Mouse (Mus musculus) forebrain, embryonic 10.5 days (tissue): Measurements from ENCODE around the gene Rab27a. TPM values are rescaled to one million over a fixed set of nuclear protein-coding genes. Genes with fewer than 3 reads are reported as not detected.
A peak's percentile ranks its signal among the peaks of the same experiment; 100 is the strongest.

Source experiments
- DNase-seq: peaks from one replicate; pipeline ENCODE4 v3.0.0-alpha.2; 2017; ENCODE audit warnings: low spot score; ENCODE audit errors: extremely low spot score
- H3K27ac ChIP-seq: fragments of 300-500 bp; sonication (generic); 2 replicates; pipeline ENCODE4 v1.5.1; 2016; ENCODE audit warnings: mild to moderate bottlenecking
- H3K27me3 ChIP-seq: fragments of 300-500 bp; sonication (generic); 2 replicates; pipeline ENCODE4 v1.6.1; 2016; ENCODE audit warnings: mild to moderate bottlenecking; ENCODE audit not compliant: poor library complexity, severe bottlenecking
- H3K36me3 ChIP-seq: fragments of 300-500 bp; sonication (generic); replicated peaks from 2 replicates; pipeline ENCODE4 v1.6.1; 2016; ENCODE audit warnings: mild to moderate bottlenecking, moderate library complexity
- H3K4me1 ChIP-seq: fragments of 300-500 bp; sonication (generic); 2 replicates; pipeline ENCODE4 v1.6.1; 2016
- H3K4me3 ChIP-seq: fragments of 300-500 bp; sonication (generic); 2 replicates; pipeline ENCODE4 v1.5.1; 2016; ENCODE audit warnings: mild to moderate bottlenecking, moderate library complexity
- H3K9me3 ChIP-seq: fragments of 300-500 bp; sonication (generic); 2 replicates; pipeline ENCODE4 v1.6.1; 2016; ENCODE audit warnings: mild to moderate bottlenecking, moderate library complexity
- WGBS: fragments of 180-500 bp; shearing (Covaris S2); methylation state at CpG from one replicate; pipeline ENCODE4 v1.1.7; 2016; 5-methylcytosine and 5-hydroxymethylcytosine counted together
- polyA plus RNA-seq: library from polyadenylated mRNA; unstranded; fragments of >200 nt; fragmentation: Nextera tagmentation; extraction: Ambion mirVana; gene quantifications from 2 replicates; pipeline ENCODE4 v1.2.1, GENCODE M21; 2016

The Rab27a gene
- polyA plus RNA-seq, 1 experiment from 2014 or later: 3.4 TPM

DNA sequence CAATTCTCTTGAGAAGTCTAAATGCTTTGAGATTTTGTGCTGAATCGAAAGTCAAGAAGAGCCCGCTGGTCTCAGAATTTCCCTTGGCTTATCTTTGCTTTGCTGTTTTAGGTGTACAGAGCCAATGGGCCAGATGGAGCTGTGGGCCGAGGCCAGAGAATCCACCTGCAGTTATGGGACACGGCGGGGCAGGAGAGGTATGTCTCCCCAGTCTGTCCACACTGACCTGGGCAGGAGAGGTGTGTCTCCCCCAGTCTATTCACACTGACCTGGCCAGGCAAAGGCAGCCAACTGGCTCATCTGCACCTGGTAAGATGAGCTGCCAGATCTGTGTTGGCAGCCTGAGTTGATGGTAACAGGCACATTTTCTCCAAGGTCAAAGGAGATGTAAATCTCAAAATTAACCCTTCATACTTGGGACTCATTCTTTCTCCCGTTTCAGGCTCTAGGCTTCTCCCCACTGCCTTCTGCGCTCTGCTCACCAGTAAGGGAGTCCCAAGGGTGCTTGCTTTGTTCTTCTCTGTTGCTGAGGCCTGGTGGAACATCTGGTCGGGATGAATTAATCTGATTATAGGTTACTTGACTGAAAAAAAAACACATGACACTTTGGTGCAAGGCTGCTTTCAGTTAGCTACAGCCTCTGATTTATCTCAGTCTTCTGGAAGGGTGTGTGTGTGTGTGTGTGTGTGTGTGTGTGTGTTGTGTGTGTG lies 37.8 kb downstream of the Rab27a start:
- no peak overlapping the region for H3K27ac ChIP-seq
- DNase-seq: no peak
- H3K4me3 ChIP-seq: no peak overlapping the region
- 86% methylated on average over 8 of the region's 8 CpGs for WGBS
- H3K9me3 ChIP-seq: no peaks in the 10 kb centered on the region
- no peaks in the 10 kb centered on the region for H3K36me3 ChIP-seq
- H3K4me1 ChIP-seq: 0 out of 2 replicates have a peak, but pooled peaks cover 3% of the 10 kb centered on the region
- no peaks in the 10 kb centered on the region for H3K27me3 ChIP-seq

DNA sequence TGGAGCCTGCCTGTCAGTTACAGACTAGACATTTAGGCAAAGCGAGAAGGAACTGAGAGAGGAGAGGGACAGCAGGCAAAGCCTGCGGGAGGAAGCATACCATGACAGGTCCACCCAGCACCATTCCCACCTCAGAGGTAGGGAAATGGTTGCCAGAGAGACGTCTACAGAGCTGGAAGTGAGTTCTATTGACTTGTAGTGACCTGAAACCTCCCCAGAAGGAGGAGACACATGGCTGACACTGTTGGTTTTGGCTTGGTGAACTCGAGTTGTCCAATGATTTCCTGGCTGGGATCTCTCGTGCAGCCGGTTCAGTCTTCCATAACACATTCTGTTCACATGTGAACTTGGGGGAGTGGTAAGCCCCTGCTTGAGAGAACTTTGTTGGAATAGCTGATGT lies 39.3 kb downstream of the Rab27a start:
- H3K4me1 ChIP-seq: 0 out of 2 replicates have a peak, but pooled peaks cover 3% of the 10 kb centered on the region
- H3K4me3 ChIP-seq: no peak overlapping the region
- no peak overlapping the region for H3K27ac ChIP-seq
- no peaks in the 10 kb centered on the region for H3K9me3 ChIP-seq
- no peaks in the 10 kb centered on the region for H3K27me3 ChIP-seq
- WGBS: 81% methylated on average over 6 of the region's 6 CpGs
- H3K36me3 ChIP-seq: no peaks in the 10 kb centered on the region
- no peak for DNase-seq

DNA sequence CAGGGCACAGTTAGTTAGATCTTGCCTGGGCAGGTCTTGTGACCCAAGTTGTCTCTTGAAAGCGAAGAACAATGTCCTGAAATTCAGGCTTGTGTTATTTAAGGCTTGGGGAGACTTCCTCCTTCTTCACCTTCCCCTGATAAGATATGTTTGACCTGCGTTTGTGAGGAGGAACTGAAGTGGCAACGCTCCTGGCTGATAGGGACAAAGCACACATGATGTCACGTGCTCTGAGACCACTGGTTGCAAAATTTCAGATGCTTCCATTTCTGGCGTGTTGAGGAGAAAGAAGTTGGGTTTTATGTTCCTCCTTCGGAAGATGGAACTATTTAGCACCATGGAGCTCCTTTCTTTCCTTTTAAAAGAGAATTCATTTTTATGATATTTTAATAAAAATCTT lies 41.2 kb downstream of the Rab27a start:
- no peak overlapping the region for H3K27ac ChIP-seq
- no peaks in the 10 kb centered on the region for H3K4me1 ChIP-seq
- H3K27me3 ChIP-seq: no peaks in the 10 kb centered on the region
- H3K36me3 ChIP-seq: no peaks in the 10 kb centered on the region
- H3K9me3 ChIP-seq: no peaks in the 10 kb centered on the region
- DNase-seq: no peak
- WGBS: 87% methylated on average over 6 of the region's 6 CpGs
- no peak overlapping the region for H3K4me3 ChIP-seq

DNA sequence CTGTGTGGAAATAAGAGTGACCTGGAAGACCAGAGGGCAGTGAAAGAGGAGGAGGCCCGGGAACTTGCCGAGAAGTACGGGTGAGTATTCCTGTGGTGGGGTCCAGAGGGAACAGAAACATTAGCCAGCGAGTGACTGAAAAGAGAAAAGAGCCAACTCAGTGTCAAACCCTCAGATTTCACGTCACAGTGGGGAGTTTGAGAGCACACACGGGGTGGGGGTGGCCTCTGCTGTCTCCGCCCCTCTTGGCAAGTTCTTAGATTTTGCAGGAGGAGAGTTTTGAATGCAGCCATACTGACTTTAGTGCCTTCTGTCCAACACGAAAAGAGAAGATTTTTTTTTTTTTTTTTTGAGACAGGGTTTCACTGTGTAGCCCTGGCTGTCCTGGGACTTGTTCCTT lies 42.5 kb downstream of the Rab27a start:
- Histone ChIP-seq H3K27ac (no peak overlapping the region), H3K27me3 (no peaks in the 10 kb centered on the region), H3K4me3 (no peak overlapping the region), H3K4me1 (no peaks in the 10 kb centered on the region), H3K36me3 (no peaks in the 10 kb centered on the region), H3K9me3 (no peaks in the 10 kb centered on the region)
- no peak for DNase-seq
- WGBS: 77% methylated on average over 8 of the region's 8 CpGs

DNA sequence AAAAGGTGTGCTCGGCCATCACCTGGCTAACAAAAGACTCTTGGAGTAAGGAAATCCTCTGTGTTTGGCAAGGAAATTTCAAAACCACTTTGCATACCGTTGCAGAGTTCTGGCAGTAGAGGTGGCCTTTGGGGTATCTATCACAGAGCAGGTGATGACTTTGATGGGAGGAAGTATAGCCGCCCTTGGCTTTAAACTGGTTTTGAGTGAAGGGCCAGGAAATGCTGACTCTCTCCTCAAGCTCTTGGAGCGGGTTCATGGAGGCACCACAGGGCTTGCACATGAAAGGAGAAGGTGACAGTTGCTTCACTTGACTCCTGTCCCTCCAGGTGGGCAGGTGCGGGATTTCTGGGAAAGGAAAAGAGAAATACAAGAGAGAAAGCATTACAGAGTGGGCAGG lies 42.9 kb downstream of the Rab27a start:
- 81% methylated on average over 5 of the region's 5 CpGs for WGBS
- H3K4me3 ChIP-seq: no peak overlapping the region
- no peaks in the 10 kb centered on the region for H3K36me3 ChIP-seq
- H3K4me1 ChIP-seq: no peaks in the 10 kb centered on the region
- H3K27me3 ChIP-seq: no peaks in the 10 kb centered on the region
- no peak overlapping the region for H3K27ac ChIP-seq
- DNase-seq: no peak
- no peaks in the 10 kb centered on the region for H3K9me3 ChIP-seq

DNA sequence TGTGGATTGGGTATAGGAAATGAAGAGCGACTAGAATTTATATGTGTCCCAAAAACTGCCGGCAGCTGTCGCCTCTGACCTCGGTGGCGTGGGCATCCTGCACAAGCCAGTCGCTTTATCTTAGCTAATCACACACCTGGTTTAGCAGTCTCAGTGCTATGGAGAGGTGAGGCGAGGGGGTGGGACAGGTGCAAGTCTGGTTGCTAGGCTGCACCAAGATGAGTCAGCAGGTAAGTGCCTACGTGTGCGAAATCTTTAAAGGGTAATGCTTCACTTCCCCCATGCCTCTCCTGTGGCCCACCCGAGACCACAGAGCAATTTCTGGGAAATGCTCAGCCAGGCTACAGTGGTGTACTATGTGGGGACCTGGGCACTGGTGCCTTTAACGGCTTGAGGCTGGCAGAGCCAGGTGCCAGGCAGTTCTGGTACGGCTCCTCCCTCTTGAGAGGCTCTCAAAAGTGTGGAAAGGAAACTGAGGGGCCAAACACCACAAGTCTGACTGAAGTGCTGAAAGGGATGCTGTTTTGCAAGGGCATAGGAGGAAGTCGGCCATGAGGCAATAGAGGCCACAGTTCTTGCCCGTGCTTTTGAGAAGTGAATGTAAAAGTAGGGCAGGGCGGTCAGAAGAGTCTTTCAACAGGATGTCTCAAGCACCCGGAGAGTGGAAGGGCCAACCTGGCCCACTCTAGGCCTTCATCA lies 44.7 kb downstream of the Rab27a start:
- Histone ChIP-seq H3K9me3 (no peaks in the 10 kb centered on the region), H3K27me3 (no peaks in the 10 kb centered on the region), H3K4me1 (peaks cover under 1% of the 10 kb centered on the region; the same call in 1 of the 2 replicates), H3K4me3 (no peak overlapping the region), H3K27ac (no peak overlapping the region), H3K36me3 (no peaks in the 10 kb centered on the region)
- WGBS: 84% methylated on average over 16 of the region's 16 CpGs
- DNase-seq: no peak

DNA sequence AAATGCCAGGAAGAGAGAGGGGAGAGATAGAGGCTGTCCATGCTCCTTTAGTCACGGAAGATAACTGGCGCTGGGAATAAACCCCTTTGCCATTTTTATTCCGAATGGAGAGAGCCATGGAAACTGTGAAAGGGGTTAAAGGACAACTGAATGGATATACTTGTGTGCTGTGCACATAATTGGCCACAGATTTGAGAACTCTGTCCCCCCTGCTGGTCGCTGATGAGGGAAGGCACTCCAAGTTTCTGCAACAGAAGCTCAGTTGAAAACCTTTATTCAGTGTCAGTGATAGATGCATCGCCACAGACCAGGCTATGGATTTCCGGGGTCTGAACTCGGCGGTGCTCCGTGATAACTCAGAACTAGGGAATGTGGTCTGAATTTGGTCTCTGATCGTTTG lies 45.5 kb downstream of the Rab27a start:
- 84% methylated on average over 10 of the region's 10 CpGs for WGBS
- H3K36me3 ChIP-seq: no peaks in the 10 kb centered on the region
- H3K9me3 ChIP-seq: no peaks in the 10 kb centered on the region
- no peak overlapping the region for H3K4me3 ChIP-seq
- no peak overlapping the region for H3K27ac ChIP-seq
- no peaks in the 10 kb centered on the region for H3K27me3 ChIP-seq
- H3K4me1 ChIP-seq: peaks cover 6% of the 10 kb centered on the region; the same call in 1 of the 2 replicates
- DNase-seq: no peak

DNA sequence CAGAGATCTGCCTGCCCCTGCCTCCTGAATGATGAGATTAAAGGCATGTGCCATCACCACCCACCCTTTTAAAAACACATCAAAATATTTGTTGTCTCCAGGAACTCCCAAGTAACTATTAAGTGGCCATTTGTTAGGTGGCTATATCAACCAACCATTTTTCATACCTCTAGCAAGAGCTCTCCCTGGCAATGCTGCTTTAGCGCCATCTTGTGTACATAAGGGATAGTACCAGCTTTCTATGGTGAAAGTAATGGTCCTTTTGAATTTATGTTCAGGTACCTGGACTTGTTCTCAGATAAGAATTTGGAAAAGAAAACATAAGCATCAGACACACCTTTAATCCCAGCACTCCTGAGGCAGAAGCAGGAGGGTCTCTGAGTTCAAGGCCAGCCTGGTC lies 47.1 kb downstream of the Rab27a start:
- DNase-seq: no peak
- no peak overlapping the region for H3K4me3 ChIP-seq
- WGBS: 0% methylated on average over 1 of the region's 1 CpGs

DNA sequence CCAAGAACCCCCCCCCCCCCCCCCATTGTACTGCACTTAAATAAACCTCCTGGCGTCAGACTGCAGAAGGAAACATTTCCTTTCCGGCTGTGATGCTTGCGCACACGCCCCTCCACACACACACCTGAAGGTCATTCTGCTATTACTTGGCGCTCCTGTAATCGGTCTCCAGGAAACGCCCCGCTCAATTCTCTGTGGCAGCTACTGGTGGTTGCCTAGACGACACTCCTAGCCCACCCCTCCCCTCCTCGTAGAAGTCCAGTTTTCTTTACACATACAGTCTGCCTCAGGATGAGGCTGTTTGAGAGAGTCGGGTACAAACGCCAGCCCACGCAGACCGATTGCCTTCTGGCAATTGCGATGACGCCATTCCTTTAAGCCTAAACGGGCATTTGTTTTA lies 49.9 kb downstream of the Rab27a start:
- 64% methylated on average over 17 of the region's 17 CpGs for WGBS
- H3K27ac ChIP-seq: no peak overlapping the region
- no peak for DNase-seq

More for the DNA sequence above, 47.1 kb downstream of the Rab27a start:
- peaks cover 6% of the 10 kb centered on the region; the same call in 1 of the 2 replicates for H3K4me1 ChIP-seq
- H3K36me3 ChIP-seq: no peaks in the 10 kb centered on the region
- no peaks in the 10 kb centered on the region for H3K27me3 ChIP-seq
- no peaks in the 10 kb centered on the region for H3K9me3 ChIP-seq
- no peak overlapping the region for H3K27ac ChIP-seq

DNA sequence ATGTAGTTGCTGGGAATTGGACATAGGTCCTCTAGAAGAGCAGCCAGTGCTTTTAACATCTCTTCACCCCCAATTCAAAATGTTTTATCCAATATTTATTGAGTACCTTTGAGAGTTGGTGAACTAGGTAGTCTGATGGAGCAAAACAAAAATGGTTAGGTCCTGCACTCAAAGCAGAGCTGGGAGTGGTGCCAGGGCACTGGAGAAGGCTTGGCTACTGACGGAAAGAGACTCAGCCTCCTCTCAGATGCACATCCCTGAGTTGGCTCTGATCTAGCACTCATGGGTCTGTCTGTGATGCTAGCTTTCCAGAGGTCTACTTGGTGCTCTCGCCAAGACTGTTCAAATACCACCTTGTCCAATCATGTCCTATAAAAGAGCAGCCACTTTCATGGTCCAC lies 53.2 kb downstream of the Rab27a start:
- Histone ChIP-seq H3K9me3 (no peaks in the 10 kb centered on the region), H3K27ac (no peak overlapping the region), H3K4me1 (peaks cover 6% of the 10 kb centered on the region; the same call in 1 of the 2 replicates), H3K36me3 (no peaks in the 10 kb centered on the region), H3K27me3 (peaks cover 15% of the 10 kb centered on the region), H3K4me3 (no peak overlapping the region)
- DNase-seq: no peak
- WGBS: 85% methylated on average over 2 of the region's 2 CpGs

More for the DNA sequence above, 49.9 kb downstream of the Rab27a start:
- no peaks in the 10 kb centered on the region for H3K9me3 ChIP-seq
- no peak overlapping the region for H3K4me3 ChIP-seq
- peaks cover 6% of the 10 kb centered on the region; the same call in 1 of the 2 replicates for H3K4me1 ChIP-seq
- no peaks in the 10 kb centered on the region for H3K36me3 ChIP-seq
- no peaks in the 10 kb centered on the region for H3K27me3 ChIP-seq

DNA sequence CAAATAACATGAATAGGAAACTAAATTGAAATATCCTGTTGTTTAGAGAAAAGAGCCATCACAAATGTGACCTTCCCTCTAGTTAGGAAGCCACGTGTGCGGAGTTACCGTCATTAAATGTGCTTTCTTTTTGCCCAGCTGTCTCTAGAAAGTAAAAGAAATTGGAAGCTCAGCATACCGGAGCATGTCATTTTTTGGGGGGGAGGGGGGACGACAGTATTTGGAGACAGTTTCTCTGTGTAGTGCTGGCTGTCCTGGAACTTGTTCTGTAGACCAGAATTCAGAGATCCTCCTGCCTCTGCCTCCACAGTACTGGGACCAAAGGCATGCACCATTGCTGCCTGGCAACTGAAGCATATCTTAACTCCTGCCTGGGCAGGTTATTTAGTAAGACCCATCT lies 56.9 kb downstream of the Rab27a start, which contains the start of gene Khdc3:
Gene Khdc3, plus strand, starts transcription at position 301 of the 400 bp plus-strand sequence.
- Histone ChIP-seq H3K27ac (no peak within 1 kb of the TSS), H3K9me3 (no peaks in the 10 kb centered on the region), H3K36me3 (no peaks in the 10 kb centered on the region), H3K4me3 (no peak within 1 kb of the TSS), H3K4me1 (peaks cover 10% of the 10 kb centered on the region), H3K27me3 (peaks cover 52% of the 10 kb centered on the region)
- WGBS: 90% methylated on average over 5 of the region's 5 CpGs
- no peak for DNase-seq

DNA sequence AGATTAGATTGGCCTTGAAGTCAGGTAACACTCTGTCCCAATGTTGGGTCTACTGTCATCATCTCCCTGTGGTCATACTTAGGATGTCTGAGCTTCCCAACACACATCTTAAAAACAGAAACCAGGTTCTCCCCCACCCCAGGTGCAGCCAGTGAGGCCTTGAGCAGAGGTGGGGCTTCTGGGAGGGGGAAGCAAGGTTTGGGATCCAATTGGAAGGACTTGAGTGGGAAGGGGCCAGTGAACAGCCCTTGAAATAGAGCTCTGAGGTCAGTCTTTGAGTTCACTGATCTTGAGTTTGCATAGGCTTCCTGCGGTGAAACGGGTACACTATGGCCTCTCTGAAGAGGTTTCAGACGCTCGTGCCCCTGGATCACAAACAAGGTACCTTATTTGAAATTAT lies 57.5 kb downstream of the Rab27a start, which contains the start of gene Gm20509:
Gene Gm20509, plus strand, starts transcription at position 290 of the 400 bp plus-strand sequence.
- Histone ChIP-seq H3K4me1 (peaks cover 10% of the 10 kb centered on the region), H3K27ac (peak within 1 kb of the TSS; percentile 80), H3K9me3 (no peaks in the 10 kb centered on the region), H3K4me3 (peak within 1 kb of the TSS; percentile 60), H3K27me3 (peaks cover 56% of the 10 kb centered on the region), H3K36me3 (no peaks in the 10 kb centered on the region)
- DNase-seq: no peak
- 93% methylated on average over 4 of the region's 4 CpGs for WGBS
